Mouse (Mus musculus) lung, postnatal 0 days (tissue): Measurements from ENCODE around the gene Itga7. TPM values are rescaled to one million over a fixed set of nuclear protein-coding genes. Genes with fewer than 3 reads are reported as not detected.

ENCODE experiments used
- ATAC-seq: fragments of 200-750 bp; cut with Nextera tagmentation; 2 replicates; pipeline ENCODE4 v1.8.0; 2017; ENCODE audit warnings: moderate library complexity
- DNase-seq: peaks from one replicate; pipeline ENCODE4 v3.0.0-alpha.2; 2016; ENCODE audit warnings: low spot score
- H3K27ac ChIP-seq: fragments of 300-500 bp; sonication (generic); 2 replicates; pipeline ENCODE4 v1.5.1; 2014; ENCODE audit warnings: antibody characterized with exemption, mild to moderate bottlenecking, low read length, mixed read lengths
- H3K27me3 ChIP-seq: fragments of 300-500 bp; sonication (generic); replicated peaks from 2 replicates; pipeline ENCODE4 v1.6.1; 2014; ENCODE audit warnings: low read length, mixed read lengths; ENCODE audit not compliant: insufficient read depth
- H3K36me3 ChIP-seq: fragments of 300-500 bp; sonication (generic); 2 replicates; pipeline ENCODE4 v1.6.1; 2014; ENCODE audit warnings: low read length, mixed read lengths; ENCODE audit not compliant: insufficient read depth
- H3K4me1 ChIP-seq: fragments of 300-500 bp; sonication (generic); 2 replicates; pipeline ENCODE4 v1.6.1; 2014; ENCODE audit warnings: antibody characterized with exemption, low read depth, low read length, mixed read lengths; ENCODE audit not compliant: insufficient read depth
- H3K4me2 ChIP-seq: fragments of 300-500 bp; sonication (generic); replicated peaks from 2 replicates; pipeline ENCODE4 v1.6.1; 2014; ENCODE audit warnings: low read depth, mild to moderate bottlenecking, low read length, moderate library complexity, mixed read lengths
- H3K4me3 ChIP-seq: fragments of 300-500 bp; sonication (generic); 2 replicates; pipeline ENCODE4 v1.5.1; 2014; ENCODE audit warnings: low read depth, low read length
- H3K9ac ChIP-seq: fragments of 300-500 bp; sonication (generic); replicated peaks from 2 replicates; pipeline ENCODE4 v1.6.1; 2014; ENCODE audit warnings: low read depth, mild to moderate bottlenecking
- H3K9me3 ChIP-seq: fragments of 300-500 bp; sonication (generic); 2 replicates; pipeline ENCODE4 v1.6.1; 2016; ENCODE audit warnings: low read length, mixed read lengths
- CTCF ChIP-seq: IDR thresholded peaks from 2 replicates; pipeline ENCODE4 v1.5.1; 2016; ENCODE audit warnings: antibody characterized with exemption, mild to moderate bottlenecking
- EP300 ChIP-seq: IDR thresholded peaks from 2 replicates; pipeline ENCODE4 v1.6.1; 2016; ENCODE audit warnings: antibody characterized with exemption, mild to moderate bottlenecking, control low read depth
- WGBS: fragments of 180-500 bp; shearing (Covaris S2); extraction: QIAGEN DNeasy Blood & Tissue Kit; methylation state at CpG from one replicate; pipeline ENCODE4 v1.1.7; 2014; 5-methylcytosine and 5-hydroxymethylcytosine counted together
- polyA plus RNA-seq: library from polyadenylated mRNA; unstranded; fragments of >200 nt; fragmentation: Nextera tagmentation; extraction: Ambion mirVana; gene quantifications from 2 replicates; pipeline ENCODE4 v1.2.1, GENCODE M21; 2015

Gene Itga7
- polyA plus RNA-seq, 1 experiment from 2014 or later: 14.6 TPM

- no peak overlapping the region for H3K9ac ChIP-seq
- no peak overlapping the region for H3K4me2 ChIP-seq
- no peaks in the 10 kb centered on the region for H3K4me1 ChIP-seq
- TF ChIP-seq CTCF (no peak), EP300 (no peak)
- H3K27ac ChIP-seq: no peak overlapping the region
- no peaks in the 10 kb centered on the region for H3K27me3 ChIP-seq
- ATAC-seq (no peak), DNase-seq (no peak)
- no peaks in the 10 kb centered on the region for H3K9me3 ChIP-seq
- WGBS: 75% methylated on average over 14 of the region's 14 CpGs
- no peak overlapping the region for H3K4me3 ChIP-seq
- H3K36me3 ChIP-seq: no peaks in the 10 kb centered on the region
These were observed 70.7 kb downstream of the Itga7 start for GRCm38 (mm10) chr10:129004032-129004920.

Other genes starting within 250 kb of the Itga7 start
- gene Rab5b, start 237.6 kb upstream of the Itga7 start, polyA plus RNA-seq: 69.1 and 71.8 TPM in 2 replicates
- gene Pmel, start 229.6 kb upstream of the Itga7 start, polyA plus RNA-seq: 1.0 and 1.4 TPM in 2 replicates
- gene Cdk2, start 228.8 kb upstream of the Itga7 start, polyA plus RNA-seq: 33.9 and 34.7 TPM in 2 replicates
- gene Dgka, start 189.0 kb upstream of the Itga7 start, polyA plus RNA-seq: 16.8 and 17.9 TPM in 2 replicates
- 23.4 and 24.9 TPM in 2 replicates for gene Pym1, start 185.9 kb upstream of the Itga7 start, polyA plus RNA-seq
- gene Mmp19, start 142.9 kb upstream of the Itga7 start, polyA plus RNA-seq: 8.2 and 9.8 TPM in 2 replicates
- 44.0 and 51.9 TPM in 2 replicates for gene Dnajc14, start 129.8 kb upstream of the Itga7 start, polyA plus RNA-seq
- gene Tmem198b, start 129.4 kb upstream of the Itga7 start, polyA plus RNA-seq: 13.6 and 13.8 TPM in 2 replicates
- 113 and 119 TPM in 2 replicates for gene Sarnp, start 116.5 kb upstream of the Itga7 start, polyA plus RNA-seq
- gene Ormdl2, start 112.2 kb upstream of the Itga7 start, polyA plus RNA-seq: 59.8 and 62.1 TPM in 2 replicates
- 1.6 and 2.1 TPM in 2 replicates for gene Gdf11, start 42.1 kb upstream of the Itga7 start, polyA plus RNA-seq
- gene Cd63, start 32.8 kb upstream of the Itga7 start, polyA plus RNA-seq: 761 and 764 TPM in 2 replicates
- 13.2 and 16.7 TPM in 2 replicates for gene Rdh5, start 10.9 kb upstream of the Itga7 start, polyA plus RNA-seq
- 228 and 243 TPM in 2 replicates for gene Bloc1s1, start 9.8 kb upstream of the Itga7 start, polyA plus RNA-seq
- gene Mettl7b, start 27.2 kb downstream of the Itga7 start, polyA plus RNA-seq: 0.10 and 0.33 TPM in 2 replicates
- not detected in 2 replicates for gene Olfr9, start 55.6 kb downstream of the Itga7 start, polyA plus RNA-seq
- not detected in 2 replicates for gene Olfr763, start 77.0 kb downstream of the Itga7 start, polyA plus RNA-seq
- gene Olfr764-ps1, start 106.1 kb downstream of the Itga7 start, polyA plus RNA-seq: not detected in 2 replicates
- gene Olfr765, start 116.2 kb downstream of the Itga7 start, polyA plus RNA-seq: not detected in 2 replicates
- not detected in 2 replicates for gene Olfr766-ps1, start 135.2 kb downstream of the Itga7 start, polyA plus RNA-seq
- not detected in 2 replicates for gene Olfr767, start 149.1 kb downstream of the Itga7 start, polyA plus RNA-seq
- not detected in 2 replicates for gene Olfr768, start 165.6 kb downstream of the Itga7 start, polyA plus RNA-seq
- not detected in 2 replicates for gene Olfr769, start 184.0 kb downstream of the Itga7 start, polyA plus RNA-seq
- gene Olfr770, start 205.2 kb downstream of the Itga7 start, polyA plus RNA-seq: not detected in 2 replicates
- gene Olfr771, start 230.9 kb downstream of the Itga7 start, polyA plus RNA-seq: not detected in 2 replicates
- not detected in 2 replicates for gene Olfr772, start 244.1 kb downstream of the Itga7 start, polyA plus RNA-seq